Mouse (Mus musculus): ENCODE data around the gene Htr3b. TPM values are rescaled to one million over a fixed set of nuclear protein-coding genes. Genes with fewer than 3 reads are reported as not detected.
A peak's percentile ranks its signal among the peaks of the same experiment; 100 is the strongest.

The Htr3b gene
- polyA plus RNA-seq, 1 experiment from 2014 or later, result not detected

DNA sequence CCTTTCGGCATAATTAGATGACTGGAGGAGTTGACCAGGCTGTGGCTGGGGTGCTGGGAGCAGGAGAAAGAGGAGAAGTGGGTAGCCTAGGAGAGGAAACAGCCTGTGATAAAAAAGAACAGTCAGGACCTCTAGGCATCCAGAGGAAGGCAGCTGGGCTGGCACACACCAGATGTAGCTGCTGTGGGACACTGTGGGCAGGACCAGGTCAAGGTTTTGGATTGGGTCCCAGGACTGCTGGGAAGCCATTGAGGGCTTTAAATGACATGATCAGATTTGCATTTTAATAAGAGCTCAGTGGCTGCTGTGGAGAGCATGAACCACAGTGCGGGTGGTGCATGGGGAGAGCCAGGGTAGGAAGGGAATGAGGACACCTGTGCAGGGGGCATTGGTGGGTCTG, 61.0 kb downstream of the Htr3b start:
- no peak overlapping the region for H3K4me2 ChIP-seq (ENCODE audit: low read length)
- no peak overlapping the region for H3K27ac ChIP-seq (ENCODE audit: low read depth, low read length)
- no peak overlapping the region for H3K4me3 ChIP-seq (ENCODE audit: low read depth, low read length)
- H3K9me3 ChIP-seq (replicated peaks; ENCODE audit: control insufficient read depth, low read length), result no peaks in the 10 kb centered on the region
- H3K9ac ChIP-seq (ENCODE audit: low read length), result no peak overlapping the region
- H3K36me3 ChIP-seq (ENCODE audit: control insufficient read depth, insufficient read depth, low read length), result no peaks in the 10 kb centered on the region
- peak; percentile 33 for DNase-seq (ENCODE audit: low spot score)
- H3K27me3 ChIP-seq (replicated peaks; ENCODE audit: control insufficient read depth, insufficient read depth, low read length), result no peaks in the 10 kb centered on the region
- H3K4me1 ChIP-seq (ENCODE audit: control insufficient read depth, insufficient read depth, low read length), result 0 out of 2 replicates have a peak, but pooled peaks cover 2% of the 10 kb centered on the region
- 47% methylated on average over 2 of the region's 2 CpGs for WGBS
- ATAC-seq, result no peak

DNA sequence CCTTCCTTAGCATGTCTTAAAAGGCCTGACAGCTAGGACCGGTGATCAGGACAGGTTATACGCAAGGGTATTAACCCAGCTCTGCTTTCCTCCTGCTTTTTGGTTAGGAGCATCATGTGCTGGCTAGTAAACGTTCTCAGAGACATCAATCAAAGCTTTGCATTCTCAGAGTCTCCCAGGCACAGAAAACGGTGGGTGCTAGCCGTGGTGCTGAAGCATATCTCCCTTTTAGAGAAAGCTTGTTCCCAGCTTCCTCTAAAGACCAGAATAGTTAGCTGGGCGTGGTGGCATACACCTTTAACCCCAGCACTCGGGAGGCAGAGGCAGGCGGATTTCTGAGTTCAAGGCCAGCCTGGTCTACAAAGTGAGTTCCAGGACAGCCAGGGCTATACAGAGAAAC, 66.2 kb downstream of the Htr3b start:
- no peak for ATAC-seq
- WGBS, result 34% methylated on average over 8 of the region's 8 CpGs
- Histone ChIP-seq H3K27me3 (replicated peaks; ENCODE audit: control insufficient read depth, insufficient read depth, low read length) (no peaks in the 10 kb centered on the region), H3K4me2 (ENCODE audit: low read length) (no peak overlapping the region), H3K9me3 (replicated peaks; ENCODE audit: control insufficient read depth, low read length) (no peaks in the 10 kb centered on the region), H3K4me3 (ENCODE audit: low read depth, low read length) (no peak overlapping the region), H3K36me3 (ENCODE audit: control insufficient read depth, insufficient read depth, low read length) (no peaks in the 10 kb centered on the region), H3K27ac (ENCODE audit: low read depth, low read length) (no peak overlapping the region), H3K9ac (ENCODE audit: low read length) (no peak overlapping the region), H3K4me1 (ENCODE audit: control insufficient read depth, insufficient read depth, low read length) (peaks cover 14% of the 10 kb centered on the region)
- DNase-seq (ENCODE audit: low spot score), result peak; percentile 37

DNA sequence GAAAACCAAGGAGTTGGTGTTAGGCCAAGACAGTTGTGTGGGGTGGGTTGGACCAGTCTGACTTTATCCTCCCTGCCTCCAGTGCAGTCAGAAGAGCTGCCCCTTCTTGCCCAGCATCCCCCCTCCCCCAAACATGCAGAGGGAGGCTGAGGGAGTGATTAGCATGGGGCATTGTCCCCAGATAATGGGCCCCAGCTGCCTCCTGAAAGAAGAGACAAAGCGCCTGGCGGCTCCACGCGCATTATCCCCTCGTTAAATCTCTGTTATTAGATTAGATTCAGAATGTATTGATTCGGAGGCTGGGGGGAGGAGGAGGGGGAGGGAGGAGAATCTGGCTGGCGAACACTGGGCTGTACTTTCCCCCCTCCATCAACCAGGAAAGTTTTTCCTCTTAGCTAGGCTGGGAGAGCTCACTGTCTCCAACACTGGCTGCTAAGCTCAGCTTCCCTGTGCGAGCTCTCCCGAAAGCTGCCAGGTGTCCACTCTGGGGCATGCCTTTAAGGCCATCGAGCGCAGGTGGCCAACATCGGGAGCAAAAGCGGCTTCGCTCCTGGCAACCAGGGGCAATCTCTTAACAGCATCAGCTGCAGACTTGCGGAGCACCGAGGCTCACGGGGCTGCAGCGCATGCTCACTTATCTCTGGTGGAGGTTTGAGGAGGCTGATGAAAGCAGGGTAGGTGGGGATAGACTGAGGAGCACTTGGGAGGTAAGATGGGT, 68.8 kb downstream of the Htr3b start:
- Histone ChIP-seq H3K9ac (ENCODE audit: low read length) (peak overlapping the region; percentile 46; the same call in 1 of the 2 replicates), H3K9me3 (replicated peaks; ENCODE audit: control insufficient read depth, low read length) (no peaks in the 10 kb centered on the region), H3K36me3 (ENCODE audit: control insufficient read depth, insufficient read depth, low read length) (no peaks in the 10 kb centered on the region), H3K4me1 (ENCODE audit: control insufficient read depth, insufficient read depth, low read length) (peaks cover 14% of the 10 kb centered on the region), H3K4me3 (ENCODE audit: low read depth, low read length) (peak overlapping the region; percentile 16; the same call in 1 of the 2 replicates), H3K27ac (ENCODE audit: low read depth, low read length) (peak overlapping the region; percentile 82), H3K4me2 (ENCODE audit: low read length) (peak overlapping the region; percentile 53), H3K27me3 (replicated peaks; ENCODE audit: control insufficient read depth, insufficient read depth, low read length) (no peaks in the 10 kb centered on the region)
- DNase-seq (ENCODE audit: low spot score) (peak; percentile 90), ATAC-seq (peak; percentile 84)
- WGBS, result 1% methylated on average over 18 of the region's 18 CpGs

DNA sequence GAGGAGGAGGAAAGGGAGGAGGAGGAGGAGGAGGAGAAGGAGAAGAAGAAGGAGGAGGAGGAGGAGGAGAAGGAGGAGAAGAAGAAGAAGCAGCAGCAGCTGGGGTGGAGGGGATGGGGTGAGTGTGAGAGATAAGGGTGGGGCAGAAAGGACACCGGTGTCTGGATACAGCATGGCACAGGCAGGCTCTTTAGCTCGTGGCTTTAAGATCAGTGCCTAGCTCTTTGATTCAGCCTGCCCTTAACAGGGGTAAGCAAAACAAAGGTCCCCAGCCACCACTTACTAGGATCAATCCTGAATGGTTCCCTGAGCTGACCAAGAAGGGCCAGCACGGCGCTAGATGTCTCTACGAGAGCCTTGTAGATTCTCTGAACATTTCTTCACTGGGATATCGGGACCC, 70.0 kb downstream of the Htr3b start:
- no peak overlapping the region for H3K9ac ChIP-seq (ENCODE audit: low read length)
- no peaks in the 10 kb centered on the region for H3K27me3 ChIP-seq (replicated peaks; ENCODE audit: control insufficient read depth, insufficient read depth, low read length)
- no peaks in the 10 kb centered on the region for H3K9me3 ChIP-seq (replicated peaks; ENCODE audit: control insufficient read depth, low read length)
- WGBS, result 40% methylated on average over 6 of the region's 6 CpGs
- H3K36me3 ChIP-seq (ENCODE audit: control insufficient read depth, insufficient read depth, low read length), result no peaks in the 10 kb centered on the region
- ATAC-seq (no peak), DNase-seq (ENCODE audit: low spot score) (no peak)
- no peak overlapping the region for H3K27ac ChIP-seq (ENCODE audit: low read depth, low read length)
- H3K4me3 ChIP-seq (ENCODE audit: low read depth, low read length), result no peak overlapping the region
- H3K4me1 ChIP-seq (ENCODE audit: control insufficient read depth, insufficient read depth, low read length), result peaks cover 14% of the 10 kb centered on the region
- no peak overlapping the region for H3K4me2 ChIP-seq (ENCODE audit: low read length)

DNA sequence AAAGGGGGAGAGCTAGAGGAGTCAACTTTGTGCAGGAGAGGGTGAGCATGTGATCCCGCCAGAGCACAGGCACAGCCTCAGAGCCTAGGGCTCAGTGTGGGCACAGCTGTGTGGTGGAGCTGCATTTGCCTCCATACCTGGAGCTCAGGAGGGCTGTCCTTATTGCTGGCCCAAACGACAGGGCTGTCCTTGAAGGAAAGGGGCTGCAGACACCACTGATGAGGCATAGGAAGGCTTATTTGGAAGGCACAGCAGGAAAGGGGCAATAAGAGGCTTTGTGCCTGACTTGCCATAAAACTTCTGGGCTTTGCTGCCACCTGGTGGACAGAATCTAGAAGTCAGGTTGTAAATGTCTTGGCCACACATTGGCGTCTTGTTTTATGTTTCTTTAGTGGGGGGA, 70.8 kb downstream of the Htr3b start:
- 25% methylated on average over 3 of the region's 3 CpGs for whole genome bisulfite sequencing

DNA sequence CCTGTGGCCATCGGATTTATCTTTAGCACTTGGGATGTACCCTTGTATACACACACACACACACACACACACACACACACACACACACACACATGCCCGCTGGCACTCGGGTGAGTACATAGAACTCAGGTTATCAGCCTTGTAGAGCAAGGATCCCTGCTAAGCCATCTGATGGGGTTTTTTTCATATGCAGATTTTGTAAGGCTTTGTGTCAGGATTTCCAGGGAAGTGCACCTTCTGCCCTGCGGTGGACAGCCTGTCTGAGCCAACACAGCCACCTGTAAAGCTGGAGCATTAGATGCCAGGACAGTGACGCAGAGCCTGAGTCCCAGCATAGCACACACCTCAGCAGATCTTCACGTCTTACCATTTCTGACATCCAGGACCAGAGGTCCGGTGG, 75.7 kb downstream of the Htr3b start:
- H3K9me3 ChIP-seq (replicated peaks; ENCODE audit: control insufficient read depth, low read length), result no peaks in the 10 kb centered on the region
- 73% methylated on average over 7 of the region's 7 CpGs for WGBS
- H3K9ac ChIP-seq (ENCODE audit: low read length), result no peak overlapping the region
- no peak for ATAC-seq
- no peak overlapping the region for H3K4me2 ChIP-seq (ENCODE audit: low read length)
- no peak overlapping the region for H3K4me3 ChIP-seq (ENCODE audit: low read depth, low read length)
- no peak for DNase-seq (ENCODE audit: low spot score)
- H3K27me3 ChIP-seq (replicated peaks; ENCODE audit: control insufficient read depth, insufficient read depth, low read length), result no peaks in the 10 kb centered on the region
- no peak overlapping the region for H3K27ac ChIP-seq (ENCODE audit: low read depth, low read length)
- no peaks in the 10 kb centered on the region for H3K36me3 ChIP-seq (ENCODE audit: control insufficient read depth, insufficient read depth, low read length)
- H3K4me1 ChIP-seq (ENCODE audit: control insufficient read depth, insufficient read depth, low read length), result no peaks in the 10 kb centered on the region

More for the DNA sequence above, 70.8 kb downstream of the Htr3b start:
- ATAC-seq, result peak; percentile 37; the same call in 1 of the 2 replicates
- Histone ChIP-seq H3K4me1 (ENCODE audit: control insufficient read depth, insufficient read depth, low read length) (peaks cover 14% of the 10 kb centered on the region), H3K4me3 (ENCODE audit: low read depth, low read length) (no peak overlapping the region), H3K4me2 (ENCODE audit: low read length) (no peak overlapping the region), H3K27ac (ENCODE audit: low read depth, low read length) (no peak overlapping the region), H3K9ac (ENCODE audit: low read length) (no peak overlapping the region), H3K36me3 (ENCODE audit: control insufficient read depth, insufficient read depth, low read length) (no peaks in the 10 kb centered on the region), H3K27me3 (replicated peaks; ENCODE audit: control insufficient read depth, insufficient read depth, low read length) (no peaks in the 10 kb centered on the region), H3K9me3 (replicated peaks; ENCODE audit: control insufficient read depth, low read length) (no peaks in the 10 kb centered on the region)
- DNase-seq (ENCODE audit: low spot score), result peak; percentile 92

Other genes with a start within 250 kb of the Htr3b start
- gene Zbtb16, start 128.8 kb downstream of the Htr3b start, polyA plus RNA-seq (2014; fragmentation: Nextera tagmentation; extraction: Ambion mirVana), result 2.3 and 3.7 TPM in 2 replicates
- gene Htr3a, start 53.9 kb downstream of the Htr3b start, polyA plus RNA-seq (2014; fragmentation: Nextera tagmentation; extraction: Ambion mirVana), result 4.2 and 4.8 TPM in 2 replicates
- gene Usp28, start 20.4 kb upstream of the Htr3b start, polyA plus RNA-seq (2014; fragmentation: Nextera tagmentation; extraction: Ambion mirVana), result 19.5 and 27.4 TPM in 2 replicates
- gene Zw10, start 90.6 kb upstream of the Htr3b start, polyA plus RNA-seq (2014; fragmentation: Nextera tagmentation; extraction: Ambion mirVana), result 31.7 and 33.0 TPM in 2 replicates
- 0.66 and 1.3 TPM in 2 replicates for gene Tmprss5, start 116.3 kb upstream of the Htr3b start, polyA plus RNA-seq (2014; fragmentation: Nextera tagmentation; extraction: Ambion mirVana)

All from forebrain, embryonic 14.5 days (tissue).